Mouse (Mus musculus) liver, embryonic 14.5 days (tissue): ENCODE results near the gene Arsb.

Experiments
- CTCF ChIP-seq: IDR thresholded peaks from 2 replicates; pipeline ENCODE4 v1.5.1; 2016; ENCODE audit warnings: antibody characterized with exemption, low read depth, control low read depth
- EP300 ChIP-seq: IDR thresholded peaks from 2 replicates; pipeline ENCODE4 v1.6.1; 2016; ENCODE audit warnings: antibody characterized with exemption, low read depth

DNA sequence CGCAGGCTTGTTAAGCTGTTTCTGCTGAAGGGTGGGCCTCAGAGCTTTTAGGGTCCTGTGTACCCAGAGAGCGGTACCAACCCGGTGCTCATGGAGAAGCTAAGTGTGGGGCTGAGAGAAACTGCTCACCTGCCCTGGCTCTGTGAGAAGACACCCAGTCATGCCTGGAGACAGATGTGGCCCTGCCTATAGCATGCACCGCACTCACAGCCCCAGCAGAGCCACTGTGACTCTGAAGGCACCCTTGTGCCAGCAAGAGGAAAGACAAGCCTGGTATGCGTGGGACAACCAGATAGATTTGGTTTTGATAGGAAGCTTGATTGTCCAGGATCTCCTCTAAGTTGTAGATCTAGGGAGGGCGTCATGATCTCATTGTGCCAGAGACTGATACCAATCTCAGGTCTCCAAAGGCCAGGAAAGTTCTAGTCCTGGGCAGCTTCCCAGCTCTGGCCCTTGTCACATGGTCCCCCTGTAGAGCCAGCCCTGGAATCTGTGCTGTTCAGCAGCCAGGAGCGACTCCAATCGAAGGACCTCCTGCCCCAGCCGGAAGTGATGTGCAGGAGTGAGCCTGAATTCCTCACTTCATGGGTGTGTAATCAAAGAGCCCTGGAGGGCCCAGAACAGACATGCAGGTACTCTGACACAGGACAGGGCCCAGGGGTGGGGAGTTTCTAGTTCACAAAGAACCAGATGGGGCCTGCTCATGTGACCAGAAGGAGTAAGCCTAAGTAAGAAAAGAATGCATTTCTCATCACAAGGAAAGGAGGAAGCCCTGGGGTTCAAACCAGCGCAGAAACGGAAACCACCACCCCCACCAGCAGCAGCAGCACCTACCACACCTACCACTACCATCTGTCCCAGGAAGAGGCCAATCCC is 218.5 kb downstream of the Arsb start:
- no peak for TF ChIP-seq CTCF
- no peak for TF ChIP-seq EP300
